Mouse (Mus musculus): ENCODE results near the gene Msgn1. TPM values are rescaled to one million over a fixed set of nuclear protein-coding genes. Genes with fewer than 3 reads are reported as not detected.

The Msgn1 gene
- polyA plus RNA-seq, 1 experiment from 2014 or later, result not detected

GRCm38 (mm10) chr12:11217726-11218250 lies 9.0 kb upstream of the Msgn1 start:
- H3K4me1 ChIP-seq (replicated peaks), result peaks cover 12% of the 10 kb centered on the region; the same call in 1 of the 2 replicates
- H3K27ac ChIP-seq (ENCODE audit: poor library complexity, severe bottlenecking), result no peak overlapping the region
- no peaks in the 10 kb centered on the region for H3K27me3 ChIP-seq (replicated peaks)
- no peak overlapping the region for H3K9ac ChIP-seq
- no peak for ATAC-seq (ENCODE audit: insufficient number of reproducible peaks, low FRiP score)
- no peak overlapping the region for H3K4me2 ChIP-seq
- H3K36me3 ChIP-seq, result no peaks in the 10 kb centered on the region
- H3K4me3 ChIP-seq, result no peak overlapping the region
- 77% methylated on average over 7 of the region's 7 CpGs for WGBS
- no peaks in the 10 kb centered on the region for H3K9me3 ChIP-seq (replicated peaks)

- 60% methylated on average over 3 of the region's 3 CpGs for WGBS
- H3K9ac ChIP-seq, result no peak overlapping the region
- H3K27ac ChIP-seq (ENCODE audit: poor library complexity, severe bottlenecking), result no peak overlapping the region
Measured at GRCm38 (mm10) chr12:11216454-11216853, 7.7 kb upstream of the Msgn1 start.

GRCm38 (mm10) chr12:11215555-11215954 lies 6.8 kb upstream of the Msgn1 start:
- Histone ChIP-seq H3K4me2 (no peak overlapping the region), H3K4me1 (replicated peaks) (no peaks in the 10 kb centered on the region), H3K9me3 (replicated peaks) (no peaks in the 10 kb centered on the region), H3K36me3 (no peaks in the 10 kb centered on the region), H3K4me3 (no peak overlapping the region), H3K27me3 (replicated peaks) (no peaks in the 10 kb centered on the region), H3K9ac (no peak overlapping the region), H3K27ac (ENCODE audit: poor library complexity, severe bottlenecking) (no peak overlapping the region)
- ATAC-seq (ENCODE audit: insufficient number of reproducible peaks, low FRiP score), result no peak
- 92% methylated on average over 2 of the region's 2 CpGs for WGBS

More at GRCm38 (mm10) chr12:11216454-11216853, 7.7 kb upstream of the Msgn1 start:
- Histone ChIP-seq H3K4me1 (replicated peaks) (0 out of 2 replicates have a peak, but pooled peaks cover 4% of the 10 kb centered on the region), H3K9me3 (replicated peaks) (no peaks in the 10 kb centered on the region), H3K36me3 (no peaks in the 10 kb centered on the region), H3K27me3 (replicated peaks) (no peaks in the 10 kb centered on the region), H3K4me3 (no peak overlapping the region), H3K4me2 (no peak overlapping the region)
- no peak for ATAC-seq (ENCODE audit: insufficient number of reproducible peaks, low FRiP score)

- no peak for ATAC-seq (ENCODE audit: insufficient number of reproducible peaks, low FRiP score)
- H3K27me3 ChIP-seq (replicated peaks), result no peaks in the 10 kb centered on the region
- H3K36me3 ChIP-seq, result no peaks in the 10 kb centered on the region
- H3K9ac ChIP-seq, result no peak overlapping the region
- H3K4me3 ChIP-seq, result no peak overlapping the region
- no peaks in the 10 kb centered on the region for H3K9me3 ChIP-seq (replicated peaks)
- H3K4me2 ChIP-seq, result no peak overlapping the region
- H3K27ac ChIP-seq (ENCODE audit: poor library complexity, severe bottlenecking), result no peak overlapping the region
- H3K4me1 ChIP-seq (replicated peaks), result no peaks in the 10 kb centered on the region
Measured at GRCm38 (mm10) chr12:11214776-11215175, 6.0 kb upstream of the Msgn1 start.

GRCm38 (mm10) chr12:11212881-11213280 lies 4.1 kb upstream of the Msgn1 start:
- H3K36me3 ChIP-seq, result no peaks in the 10 kb centered on the region
- no peak overlapping the region for H3K27ac ChIP-seq (ENCODE audit: poor library complexity, severe bottlenecking)
- no peaks in the 10 kb centered on the region for H3K9me3 ChIP-seq (replicated peaks)
- WGBS, result 63% methylated on average over 1 of the region's 1 CpGs
- H3K4me1 ChIP-seq (replicated peaks), result peaks cover 6% of the 10 kb centered on the region; the same call in 1 of the 2 replicates
- no peak for ATAC-seq (ENCODE audit: insufficient number of reproducible peaks, low FRiP score)
- H3K27me3 ChIP-seq (replicated peaks), result no peaks in the 10 kb centered on the region; the same call in 1 of the 2 replicates
- no peak overlapping the region for H3K4me3 ChIP-seq
- H3K4me2 ChIP-seq, result no peak overlapping the region
- H3K9ac ChIP-seq, result no peak overlapping the region

GRCm38 (mm10) chr12:11210361-11210760 lies 1.6 kb upstream of the Msgn1 start:
- H3K27me3 ChIP-seq (replicated peaks), result no peaks in the 10 kb centered on the region; the same call in 1 of the 2 replicates
- H3K4me3 ChIP-seq, result no peak overlapping the region
- WGBS, result 68% methylated on average over 3 of the region's 3 CpGs
- H3K36me3 ChIP-seq, result no peaks in the 10 kb centered on the region
- no peak overlapping the region for H3K27ac ChIP-seq (ENCODE audit: poor library complexity, severe bottlenecking)
- peaks cover 6% of the 10 kb centered on the region; the same call in 1 of the 2 replicates for H3K4me1 ChIP-seq (replicated peaks)
- H3K9ac ChIP-seq, result no peak overlapping the region
- ATAC-seq (ENCODE audit: insufficient number of reproducible peaks, low FRiP score), result no peak
- H3K9me3 ChIP-seq (replicated peaks), result no peaks in the 10 kb centered on the region
- H3K4me2 ChIP-seq, result no peak overlapping the region

- H3K4me3 ChIP-seq, result no peak overlapping the region
- H3K36me3 ChIP-seq, result no peaks in the 10 kb centered on the region
- H3K4me1 ChIP-seq (replicated peaks), result peaks cover 7% of the 10 kb centered on the region
- H3K9me3 ChIP-seq (replicated peaks), result no peaks in the 10 kb centered on the region
- ATAC-seq (ENCODE audit: insufficient number of reproducible peaks, low FRiP score), result no peak
- H3K27ac ChIP-seq (ENCODE audit: poor library complexity, severe bottlenecking), result no peak overlapping the region
- no peaks in the 10 kb centered on the region; the same call in 1 of the 2 replicates for H3K27me3 ChIP-seq (replicated peaks)
- no peak overlapping the region for H3K9ac ChIP-seq
- H3K4me2 ChIP-seq, result no peak overlapping the region
- 72% methylated on average over 5 of the region's 5 CpGs for WGBS
Measured at GRCm38 (mm10) chr12:11209636-11210035, 864 bp upstream of the Msgn1 start.

- Histone ChIP-seq H3K27me3 (replicated peaks) (no peaks in the 10 kb centered on the region; the same call in 1 of the 2 replicates), H3K9me3 (replicated peaks) (no peaks in the 10 kb centered on the region), H3K36me3 (no peaks in the 10 kb centered on the region), H3K27ac (ENCODE audit: poor library complexity, severe bottlenecking) (no peak overlapping the region), H3K9ac (no peak overlapping the region), H3K4me2 (no peak overlapping the region), H3K4me1 (replicated peaks) (peaks cover 22% of the 10 kb centered on the region), H3K4me3 (no peak overlapping the region)
- WGBS, result 84% methylated on average over 4 of the region's 4 CpGs
- ATAC-seq (ENCODE audit: insufficient number of reproducible peaks, low FRiP score), result no peak
Measured at GRCm38 (mm10) chr12:11206321-11206720, 2.5 kb downstream of the Msgn1 start.

GRCm38 (mm10) chr12:11203694-11204665 lies 4.8 kb downstream of the Msgn1 start:
- Histone ChIP-seq H3K9ac (0 out of 2 replicates have a peak overlapping the region, but pooled peaks have one; percentile 32), H3K4me1 (replicated peaks) (peaks cover 22% of the 10 kb centered on the region), H3K27me3 (replicated peaks) (no peaks in the 10 kb centered on the region), H3K27ac (ENCODE audit: poor library complexity, severe bottlenecking) (peak overlapping the region; percentile 77), H3K4me2 (peak overlapping the region; percentile 47), H3K4me3 (peak overlapping the region; percentile 2), H3K9me3 (replicated peaks) (no peaks in the 10 kb centered on the region), H3K36me3 (no peaks in the 10 kb centered on the region)
- ATAC-seq (ENCODE audit: insufficient number of reproducible peaks, low FRiP score), result peak; percentile 78
- 32% methylated on average over 18 of the region's 18 CpGs for WGBS

- Histone ChIP-seq H3K36me3 (no peaks in the 10 kb centered on the region), H3K4me3 (no peak overlapping the region), H3K9ac (no peak overlapping the region), H3K27me3 (replicated peaks) (no peaks in the 10 kb centered on the region), H3K9me3 (replicated peaks) (no peaks in the 10 kb centered on the region), H3K4me1 (replicated peaks) (peaks cover 16% of the 10 kb centered on the region), H3K4me2 (no peak overlapping the region), H3K27ac (ENCODE audit: poor library complexity, severe bottlenecking) (no peak overlapping the region)
- 90% methylated on average over 8 of the region's 8 CpGs for WGBS
- no peak for ATAC-seq (ENCODE audit: insufficient number of reproducible peaks, low FRiP score)
Measured at GRCm38 (mm10) chr12:11202476-11202875, 6.3 kb downstream of the Msgn1 start.

- peaks cover 19% of the 10 kb centered on the region for H3K4me1 ChIP-seq (replicated peaks)
- no peak overlapping the region for H3K9ac ChIP-seq
- no peaks in the 10 kb centered on the region for H3K9me3 ChIP-seq (replicated peaks)
- WGBS, result 90% methylated on average over 12 of the region's 12 CpGs
- H3K27me3 ChIP-seq (replicated peaks), result no peaks in the 10 kb centered on the region
- no peak overlapping the region for H3K4me2 ChIP-seq
- no peak for ATAC-seq (ENCODE audit: insufficient number of reproducible peaks, low FRiP score)
- no peaks in the 10 kb centered on the region for H3K36me3 ChIP-seq
- H3K27ac ChIP-seq (ENCODE audit: poor library complexity, severe bottlenecking), result no peak overlapping the region
- no peak overlapping the region for H3K4me3 ChIP-seq
Measured at GRCm38 (mm10) chr12:11200711-11201110, 8.1 kb downstream of the Msgn1 start.

Data from heart, embryonic 12.5 days (tissue).